Mouse (Mus musculus): ENCODE measurements at regions not wholly inside any gene's neighbourhood (a gene's known extent, or its start where the extent isn't known, plus 50 kb on each side); places are given as distances from the start of the nearest gene placed in this dataset.

- CTCF ChIA-PET: no interaction called here
These were observed 205.7 kb upstream of the Kbtbd8 start for GRCm38 (mm10) chr6:94911374-94911773.

DNA sequence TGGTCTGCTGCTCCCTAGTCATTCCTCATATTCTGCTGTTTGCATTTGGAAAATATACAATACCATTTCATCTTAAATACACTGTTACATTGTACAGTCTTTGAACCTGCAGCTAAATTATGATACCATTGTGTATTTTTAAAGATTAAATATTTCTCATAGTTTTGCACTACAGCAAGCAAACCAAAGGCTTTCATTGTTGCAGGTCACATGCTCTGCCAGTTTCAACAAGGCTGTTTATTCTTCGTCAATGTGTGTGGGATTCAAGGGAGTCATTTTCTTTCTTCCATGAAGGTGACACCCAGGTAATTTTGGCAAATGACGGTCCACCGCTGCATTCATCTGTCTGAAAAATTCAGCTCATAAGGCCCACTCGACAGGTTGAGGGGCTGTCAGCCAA lies 200.9 kb upstream of the Lrig1 start:
- CTCF ChIA-PET: no interaction called here

DNA sequence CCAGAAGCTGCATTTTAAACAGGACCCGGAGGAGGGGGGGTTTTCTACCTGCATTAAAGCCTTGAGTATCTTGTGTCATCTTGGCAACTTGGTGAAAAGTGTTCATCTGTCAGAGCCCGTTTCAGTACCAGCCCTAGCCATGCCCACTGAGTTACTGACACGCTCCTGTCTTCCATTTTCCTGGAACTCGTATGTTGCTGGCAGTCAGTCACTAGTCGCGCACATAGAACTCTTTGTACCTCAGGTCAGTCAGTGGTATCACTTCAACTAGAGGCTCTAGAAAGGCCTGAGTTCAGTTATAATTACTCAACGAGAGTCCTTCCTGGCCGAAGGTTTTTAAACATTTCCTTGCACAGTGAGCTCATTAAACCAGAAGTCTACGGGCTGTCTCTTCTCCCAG lies 198.9 kb upstream of the Lrig1 start:
- CTCF ChIA-PET: no interaction called here

- CTCF ChIA-PET: no interaction called here
These were observed 190.2 kb upstream of the Lrig1 start for GRCm38 (mm10) chr6:94890165-94890564.

DNA sequence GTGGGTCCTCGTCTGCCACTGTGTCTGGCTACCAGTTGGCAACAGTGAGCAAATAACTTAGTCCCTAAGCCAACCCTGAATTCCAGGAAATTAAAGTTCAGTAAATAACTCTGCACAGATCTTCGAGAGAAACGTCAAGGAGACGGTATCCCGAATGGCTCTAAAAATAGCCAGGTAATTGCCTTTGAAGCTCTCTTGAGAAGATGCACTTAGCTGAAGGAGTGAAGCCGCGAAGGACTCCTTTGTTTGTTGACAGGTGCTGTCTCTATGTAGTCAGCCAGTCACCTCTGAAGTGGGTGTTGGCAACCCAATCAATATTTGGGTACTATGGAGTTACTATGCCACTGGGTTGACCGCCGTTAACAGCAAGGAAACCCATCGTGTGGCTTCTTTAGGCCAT lies 189.3 kb upstream of the Lrig1 start:
- CTCF ChIA-PET: no interaction called here

GRCm38 (mm10) chr6:94881139-94881538 lies 181.2 kb upstream of the Lrig1 start:
- CTCF ChIA-PET: no interaction called here

DNA sequence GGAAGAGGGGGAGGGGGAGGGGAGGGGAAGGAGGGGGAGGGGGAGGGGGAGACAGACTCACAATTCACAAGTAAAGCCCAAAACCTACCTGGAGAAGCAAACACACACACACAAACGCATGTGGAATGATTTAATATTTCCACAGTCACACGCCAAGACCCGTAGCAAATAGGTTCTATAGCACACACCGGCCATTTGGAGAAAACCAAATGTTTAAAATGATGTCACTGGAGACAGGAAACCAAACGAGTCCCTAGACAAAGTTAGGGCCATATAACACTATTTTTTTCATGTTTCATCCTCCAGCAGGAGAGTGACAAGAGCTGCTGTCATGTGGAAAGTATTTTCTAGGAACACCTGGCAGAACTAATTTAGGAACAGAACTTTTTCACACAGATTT lies 175.9 kb upstream of the Lrig1 start:
- CTCF ChIA-PET: interaction anchor here (0.6 kb wide), 1 partner anchor 23 kb away, joined by 4 read pairs; no protein-coding TSS in a partner anchor

- CTCF ChIA-PET: no interaction called here
These were observed 175.1 kb upstream of the Lrig1 start for GRCm38 (mm10) chr6:94875065-94875464.

DNA sequence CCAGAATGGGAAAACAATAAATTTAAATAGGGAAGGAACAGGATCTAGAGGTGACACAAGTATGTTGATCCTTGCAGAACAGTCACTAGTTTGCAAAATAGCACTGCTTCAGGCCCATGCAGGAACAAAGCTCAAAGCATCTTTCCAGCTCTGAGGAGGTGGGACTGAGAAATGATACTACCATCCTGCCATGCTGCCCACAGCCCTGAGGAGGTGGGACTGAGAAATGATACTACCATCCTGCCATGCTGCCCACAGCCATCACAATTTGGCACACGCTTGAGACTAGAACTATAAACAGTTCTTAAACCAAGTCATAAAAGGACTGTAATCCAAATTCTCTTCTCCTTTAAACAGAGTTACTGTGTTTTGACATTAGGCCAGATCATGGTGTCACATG lies 174.5 kb upstream of the Lrig1 start:
- CTCF ChIA-PET: no interaction called here

- CTCF ChIA-PET: no interaction called here
These were observed 168.0 kb upstream of the Lrig1 start for GRCm38 (mm10) chr6:94867952-94868351.

GRCm38 (mm10) chr6:94865498-94865897 lies 165.5 kb upstream of the Lrig1 start:
- CTCF ChIA-PET: interaction anchor here (0.6 kb wide), 1 partner anchor 114 kb away, joined by 3 read pairs; no protein-coding TSS in a partner anchor

- CTCF ChIA-PET: no interaction called here
These were observed 158.2 kb upstream of the Lrig1 start for GRCm38 (mm10) chr6:94858121-94858621.

GRCm38 (mm10) chr6:94850121-94850520 lies 150.2 kb upstream of the Lrig1 start:
- CTCF ChIA-PET: no interaction called here

DNA sequence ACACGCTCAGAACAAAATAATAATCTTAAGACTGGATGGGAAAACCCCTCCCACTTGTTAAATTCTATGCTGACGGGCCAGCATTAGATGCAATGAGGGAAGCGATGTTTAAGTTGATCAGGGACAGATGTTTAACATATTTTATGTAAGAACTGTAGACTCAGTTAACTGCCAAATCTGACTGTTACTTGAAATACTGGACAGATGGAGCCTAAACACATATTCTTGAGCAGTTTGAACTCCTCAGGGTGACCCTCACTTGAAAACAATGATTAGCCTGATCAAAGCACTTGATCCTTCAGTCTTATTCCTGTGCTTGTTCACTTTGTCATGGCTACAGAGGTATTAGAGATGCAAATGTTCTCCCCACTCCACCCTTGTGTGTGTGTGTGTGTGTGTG lies 149.6 kb upstream of the Lrig1 start:
- CTCF ChIA-PET: no interaction called here

GRCm38 (mm10) chr6:94848437-94848836 lies 148.5 kb upstream of the Lrig1 start:
- CTCF ChIA-PET: no interaction called here

- CTCF ChIA-PET: no interaction called here
These were observed 145.9 kb upstream of the Lrig1 start for GRCm38 (mm10) chr6:94845821-94846220.

DNA sequence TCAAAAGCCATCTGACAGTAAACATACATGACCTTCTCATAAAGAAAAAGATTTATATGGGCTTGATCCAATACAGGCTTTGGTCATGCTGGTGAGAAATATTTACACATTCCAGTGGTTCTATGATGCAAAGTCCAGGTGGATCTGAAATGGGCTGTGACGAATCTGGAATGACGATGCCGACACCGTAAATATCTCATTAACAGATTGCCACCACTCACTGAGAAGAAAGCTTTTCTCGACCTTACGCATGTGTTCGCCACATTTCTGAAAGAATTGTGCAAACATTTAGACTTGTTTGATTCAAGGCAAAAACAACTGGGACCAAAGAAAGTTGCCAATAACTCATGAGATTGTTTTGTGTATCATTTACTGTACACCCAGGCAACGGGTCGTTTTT lies 142.9 kb upstream of the Lrig1 start:
- CTCF ChIA-PET: no interaction called here

DNA sequence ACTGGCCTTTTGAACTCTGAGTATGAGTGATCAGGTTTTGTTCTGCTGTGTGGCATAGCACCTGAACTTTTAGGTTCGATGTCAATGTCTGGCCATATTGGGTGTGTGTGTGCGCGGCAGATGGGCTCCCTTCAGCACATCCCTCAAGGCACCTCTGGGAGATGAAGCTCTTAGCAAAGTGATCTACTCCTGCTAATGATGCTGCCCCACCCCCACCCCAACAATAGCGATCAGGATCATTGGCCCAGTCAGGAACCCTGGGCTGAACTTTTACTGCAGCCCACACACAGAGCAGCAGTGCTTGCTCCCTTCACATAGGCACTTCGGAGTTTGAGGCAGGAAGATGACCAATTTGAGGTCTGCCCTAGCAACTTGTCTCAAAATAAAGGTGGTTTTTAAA lies 141.9 kb upstream of the Lrig1 start:
- CTCF ChIA-PET: no interaction called here

GRCm38 (mm10) chr6:94835742-94836141 lies 135.8 kb upstream of the Lrig1 start:
- CTCF ChIA-PET: no interaction called here

DNA sequence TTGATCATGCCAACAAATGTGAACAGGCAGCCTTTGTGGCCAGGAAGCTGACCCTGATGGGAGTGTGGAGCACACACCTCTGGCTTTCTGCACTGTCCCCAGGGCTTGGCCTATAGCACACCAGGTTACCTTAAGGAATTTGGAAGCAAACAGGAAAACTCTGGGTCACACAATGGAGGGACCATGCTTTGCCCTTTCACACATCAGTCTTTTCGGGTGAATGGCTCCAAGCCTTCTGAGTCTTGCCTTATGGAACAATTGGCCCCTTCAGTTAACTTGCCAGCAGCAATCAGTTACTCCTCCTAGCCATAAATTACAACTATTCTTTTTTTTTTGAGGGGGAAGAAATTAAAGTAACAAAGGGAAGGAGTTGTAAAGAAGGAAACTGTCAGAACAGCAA lies 134.6 kb upstream of the Lrig1 start:
- CTCF ChIA-PET: no interaction called here

- CTCF ChIA-PET: no interaction called here
These were observed 130.8 kb upstream of the Lrig1 start for GRCm38 (mm10) chr6:94830801-94831200.

- CTCF ChIA-PET: no interaction called here
These were observed 129.3 kb upstream of the Lrig1 start for GRCm38 (mm10) chr6:94829246-94829645.

- CTCF ChIA-PET: interaction anchor here (0.7 kb wide), 1 partner anchor 115 kb away, joined by 4 read pairs; no protein-coding TSS in a partner anchor
These were observed 126.7 kb upstream of the Lrig1 start for GRCm38 (mm10) chr6:94826656-94827055.

DNA sequence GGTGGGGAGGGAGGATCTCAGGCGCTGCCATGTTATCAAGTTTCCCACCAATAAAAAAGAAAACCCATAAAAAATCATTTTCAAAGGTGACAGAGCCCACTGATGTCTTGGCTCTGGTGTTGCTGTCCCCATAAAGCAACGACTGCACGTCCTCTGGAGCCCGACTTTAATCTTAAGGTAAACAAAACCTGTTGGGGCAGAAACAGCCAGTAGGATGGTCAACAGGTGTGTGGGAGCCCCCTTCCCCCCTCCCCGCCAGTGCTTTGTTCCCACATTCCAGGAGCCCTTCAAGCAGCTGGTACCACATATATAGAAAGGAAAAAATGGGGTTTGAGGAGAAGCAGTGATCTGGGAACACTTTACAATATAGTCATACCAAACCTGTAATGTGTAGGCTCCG lies 118.3 kb upstream of the Lrig1 start:
- CTCF ChIA-PET: no interaction called here

DNA sequence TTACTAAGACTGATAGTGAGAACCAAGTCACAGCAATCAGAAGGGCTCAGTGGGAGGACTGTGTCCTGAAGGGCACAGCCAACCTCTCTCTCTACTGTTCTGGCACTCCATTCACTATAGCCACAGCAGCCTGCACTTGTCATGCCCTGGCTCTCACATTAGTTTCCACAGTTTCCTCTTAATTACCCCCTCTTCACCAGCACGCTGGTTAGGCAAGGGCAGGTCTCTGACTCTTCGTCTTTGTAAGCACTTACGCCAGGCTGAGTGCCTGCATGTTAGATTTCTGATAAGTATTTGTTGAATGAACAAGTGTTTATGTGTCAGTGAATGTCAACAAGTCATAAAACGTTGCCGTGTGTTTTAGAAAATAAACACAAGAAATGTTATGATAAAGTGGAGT lies 116.2 kb upstream of the Lrig1 start:
- CTCF ChIA-PET: no interaction called here
